Mouse (Mus musculus) midbrain, embryonic 10.5 days (tissue): ENCODE results near the gene Ackr4. TPM values are rescaled to one million over a fixed set of nuclear protein-coding genes. Genes with fewer than 3 reads are reported as not detected.
A peak's percentile ranks its signal among the peaks of the same experiment; 100 is the strongest.

ENCODE experiments used
- DNase-seq: peaks from one replicate; pipeline ENCODE4 v3.0.0-alpha.2; 2017; ENCODE audit warnings: low spot score
- H3K27ac ChIP-seq: fragments of 300-500 bp; sonication (generic); replicated peaks from 2 replicates; pipeline ENCODE4 v1.5.1; 2016; ENCODE audit warnings: mild to moderate bottlenecking
- H3K27me3 ChIP-seq: fragments of 300-500 bp; sonication (generic); 2 replicates; pipeline ENCODE4 v1.6.1; 2016; ENCODE audit warnings: low read depth, mild to moderate bottlenecking; ENCODE audit not compliant: poor library complexity, severe bottlenecking
- H3K36me3 ChIP-seq: fragments of 300-500 bp; sonication (generic); 2 replicates; pipeline ENCODE4 v1.6.1; 2016; ENCODE audit warnings: mild to moderate bottlenecking, moderate library complexity
- H3K4me1 ChIP-seq: fragments of 300-500 bp; sonication (generic); 2 replicates; pipeline ENCODE4 v1.6.1; 2016
- H3K4me3 ChIP-seq: fragments of 300-500 bp; sonication (generic); 2 replicates; pipeline ENCODE4 v1.5.1; 2016; ENCODE audit warnings: mild to moderate bottlenecking, moderate library complexity
- H3K9me3 ChIP-seq: fragments of 300-500 bp; sonication (generic); replicated peaks from 2 replicates; pipeline ENCODE4 v1.6.1; 2016; ENCODE audit warnings: mild to moderate bottlenecking
- WGBS: fragments of 180-500 bp; shearing (Covaris S2); methylation state at CpG from one replicate; pipeline ENCODE4 v1.1.7; 2016; 5-methylcytosine and 5-hydroxymethylcytosine counted together
- polyA plus RNA-seq: library from polyadenylated mRNA; unstranded; fragments of >200 nt; fragmentation: Nextera tagmentation; extraction: Ambion mirVana; gene quantifications from 2 replicates; pipeline ENCODE4 v1.2.1, GENCODE M21; 2016

Gene Ackr4
- 0.30 and 0.59 TPM in 2 replicates for polyA plus RNA-seq

- no peaks in the 10 kb centered on the region for H3K27me3 ChIP-seq
- H3K9me3 ChIP-seq, result no peaks in the 10 kb centered on the region
- 0 out of 2 replicates have a peak within 1 kb of the TSS, but pooled peaks have one; percentile 19 for H3K27ac ChIP-seq
- WGBS, result 88% methylated on average over 3 of the region's 3 CpGs
- no peaks in the 10 kb centered on the region for H3K36me3 ChIP-seq
- peaks cover 38% of the 10 kb centered on the region for H3K4me1 ChIP-seq
- no peak within 1 kb of the TSS for H3K4me3 ChIP-seq
- DNase-seq, result no peak
Observed at GRCm38 (mm10) chr9:104126833-104127232, at the start of gene Ackr4. Gene Ackr4 (minus strand): TSS chr9:104126933.

- Histone ChIP-seq H3K4me1 (no peaks in the 10 kb centered on the region), H3K4me3 (no peak overlapping the region), H3K27me3 (no peaks in the 10 kb centered on the region), H3K36me3 (peaks cover 93% of the 10 kb centered on the region), H3K27ac (no peak overlapping the region), H3K9me3 (no peaks in the 10 kb centered on the region)
- WGBS, result 97% methylated on average over 6 of the region's 6 CpGs
- no peak for DNase-seq
Observed at GRCm38 (mm10) chr9:104172342-104172741, 45.6 kb upstream of the Ackr4 start.

GRCm38 (mm10) chr9:104171651-104172050, 44.9 kb upstream of the Ackr4 start:
- Histone ChIP-seq H3K4me3 (no peak overlapping the region), H3K4me1 (no peaks in the 10 kb centered on the region), H3K27ac (no peak overlapping the region), H3K36me3 (peaks cover 93% of the 10 kb centered on the region), H3K27me3 (no peaks in the 10 kb centered on the region), H3K9me3 (no peaks in the 10 kb centered on the region)
- 91% methylated on average over 6 of the region's 6 CpGs for WGBS
- DNase-seq, result no peak

- Histone ChIP-seq H3K27me3 (no peaks in the 10 kb centered on the region), H3K4me3 (no peak overlapping the region), H3K27ac (no peak overlapping the region), H3K36me3 (peaks cover 93% of the 10 kb centered on the region), H3K4me1 (no peaks in the 10 kb centered on the region), H3K9me3 (no peaks in the 10 kb centered on the region)
- 95% methylated on average over 10 of the region's 10 CpGs for WGBS
- DNase-seq, result no peak
Observed at GRCm38 (mm10) chr9:104169986-104170385, 43.3 kb upstream of the Ackr4 start.

GRCm38 (mm10) chr9:104165926-104166325, 39.2 kb upstream of the Ackr4 start:
- H3K36me3 ChIP-seq, result peaks cover 93% of the 10 kb centered on the region
- H3K27ac ChIP-seq, result no peak overlapping the region
- H3K9me3 ChIP-seq, result no peaks in the 10 kb centered on the region
- DNase-seq, result no peak
- no peaks in the 10 kb centered on the region for H3K27me3 ChIP-seq
- no peaks in the 10 kb centered on the region for H3K4me1 ChIP-seq
- WGBS, result 96% methylated on average over 5 of the region's 5 CpGs
- no peak overlapping the region for H3K4me3 ChIP-seq

GRCm38 (mm10) chr9:104164194-104164593, 37.5 kb upstream of the Ackr4 start:
- H3K4me3 ChIP-seq, result no peak overlapping the region
- H3K27ac ChIP-seq, result no peak overlapping the region
- H3K27me3 ChIP-seq, result no peaks in the 10 kb centered on the region
- H3K4me1 ChIP-seq, result no peaks in the 10 kb centered on the region
- H3K36me3 ChIP-seq, result peaks cover 93% of the 10 kb centered on the region
- WGBS, result 91% methylated on average over 5 of the region's 5 CpGs
- DNase-seq, result no peak
- no peaks in the 10 kb centered on the region for H3K9me3 ChIP-seq

- Histone ChIP-seq H3K36me3 (peaks cover 100% of the 10 kb centered on the region), H3K27ac (no peak overlapping the region), H3K9me3 (no peaks in the 10 kb centered on the region), H3K27me3 (no peaks in the 10 kb centered on the region), H3K4me3 (no peak overlapping the region), H3K4me1 (no peaks in the 10 kb centered on the region)
- WGBS, result 91% methylated on average over 7 of the region's 7 CpGs
- no peak for DNase-seq
Observed at GRCm38 (mm10) chr9:104161117-104161516, 34.4 kb upstream of the Ackr4 start.

GRCm38 (mm10) chr9:104157291-104157690, 30.6 kb upstream of the Ackr4 start:
- no peaks in the 10 kb centered on the region for H3K9me3 ChIP-seq
- no peak overlapping the region for H3K4me3 ChIP-seq
- no peak for DNase-seq
- H3K36me3 ChIP-seq, result peaks cover 100% of the 10 kb centered on the region
- no peak overlapping the region for H3K27ac ChIP-seq
- 97% methylated on average over 7 of the region's 7 CpGs for WGBS
- no peaks in the 10 kb centered on the region for H3K4me1 ChIP-seq
- no peaks in the 10 kb centered on the region for H3K27me3 ChIP-seq

GRCm38 (mm10) chr9:104156506-104156905, 29.8 kb upstream of the Ackr4 start:
- H3K36me3 ChIP-seq, result peaks cover 100% of the 10 kb centered on the region
- H3K4me3 ChIP-seq, result no peak overlapping the region
- H3K9me3 ChIP-seq, result no peaks in the 10 kb centered on the region
- H3K4me1 ChIP-seq, result no peaks in the 10 kb centered on the region
- WGBS, result 97% methylated on average over 8 of the region's 8 CpGs
- no peak for DNase-seq
- H3K27me3 ChIP-seq, result no peaks in the 10 kb centered on the region
- H3K27ac ChIP-seq, result no peak overlapping the region

GRCm38 (mm10) chr9:104155100-104155715, 28.5 kb upstream of the Ackr4 start:
- Histone ChIP-seq H3K4me1 (no peaks in the 10 kb centered on the region), H3K36me3 (peaks cover 100% of the 10 kb centered on the region), H3K9me3 (no peaks in the 10 kb centered on the region), H3K27ac (no peak overlapping the region), H3K4me3 (no peak overlapping the region), H3K27me3 (no peaks in the 10 kb centered on the region)
- no peak for DNase-seq
- 98% methylated on average over 14 of the region's 14 CpGs for WGBS

GRCm38 (mm10) chr9:104152121-104152520, 25.4 kb upstream of the Ackr4 start:
- H3K27ac ChIP-seq, result no peak overlapping the region
- H3K36me3 ChIP-seq, result peaks cover 75% of the 10 kb centered on the region
- no peaks in the 10 kb centered on the region for H3K4me1 ChIP-seq
- H3K27me3 ChIP-seq, result no peaks in the 10 kb centered on the region
- H3K9me3 ChIP-seq, result no peaks in the 10 kb centered on the region
- DNase-seq, result no peak
- WGBS, result 96% methylated on average over 7 of the region's 7 CpGs
- no peak overlapping the region for H3K4me3 ChIP-seq

GRCm38 (mm10) chr9:104148969-104149368, 22.2 kb upstream of the Ackr4 start:
- no peaks in the 10 kb centered on the region for H3K9me3 ChIP-seq
- H3K27ac ChIP-seq, result no peak overlapping the region
- no peaks in the 10 kb centered on the region for H3K27me3 ChIP-seq
- WGBS, result 95% methylated on average over 7 of the region's 7 CpGs
- no peaks in the 10 kb centered on the region for H3K4me1 ChIP-seq
- H3K36me3 ChIP-seq, result peaks cover 43% of the 10 kb centered on the region
- no peak for DNase-seq
- no peak overlapping the region for H3K4me3 ChIP-seq

- no peaks in the 10 kb centered on the region for H3K4me1 ChIP-seq
- H3K36me3 ChIP-seq, result peaks cover 21% of the 10 kb centered on the region
- no peak for DNase-seq
- 87% methylated on average over 7 of the region's 7 CpGs for WGBS
- H3K4me3 ChIP-seq, result no peak overlapping the region
- H3K27me3 ChIP-seq, result no peaks in the 10 kb centered on the region
- H3K9me3 ChIP-seq, result no peaks in the 10 kb centered on the region
- H3K27ac ChIP-seq, result no peak overlapping the region
Observed at GRCm38 (mm10) chr9:104146683-104147082, 19.9 kb upstream of the Ackr4 start.
